Mouse (Mus musculus) kidney, postnatal 0 days (tissue): Measurements from ENCODE around the gene Fbxo28. TPM values are rescaled to one million over a fixed set of nuclear protein-coding genes. Genes with fewer than 3 reads are reported as not detected.

Experiments
- ATAC-seq: fragments of 200-750 bp; cut with Nextera tagmentation; replicated peaks from 2 replicates; pipeline ENCODE4 v1.8.0; 2017; ENCODE audit warnings: low read depth, moderate number of reproducible peaks, moderate TSS enrichment, moderate library complexity; ENCODE audit not compliant: low FRiP score
- DNase-seq: peaks from one replicate; pipeline ENCODE4 v3.0.0-alpha.2; 2016; ENCODE audit warnings: low spot score
- H3K27ac ChIP-seq: fragments of 300-500 bp; sonication (generic); 2 replicates; pipeline ENCODE4 v1.5.1; 2014; ENCODE audit warnings: mild to moderate bottlenecking
- H3K27me3 ChIP-seq: fragments of 300-500 bp; sonication (generic); 2 replicates; pipeline ENCODE4 v1.6.1; 2014; ENCODE audit warnings: low read length, mixed read lengths; ENCODE audit not compliant: insufficient read depth
- H3K36me3 ChIP-seq: fragments of 300-500 bp; sonication (generic); 2 replicates; pipeline ENCODE4 v1.6.1; 2014; ENCODE audit warnings: low read length, mixed read lengths; ENCODE audit not compliant: insufficient read depth
- H3K4me1 ChIP-seq: fragments of 300-500 bp; sonication (generic); replicated peaks from 2 replicates; pipeline ENCODE4 v1.6.1; 2014; ENCODE audit warnings: antibody characterized with exemption, low read length, mixed read lengths; ENCODE audit not compliant: insufficient read depth
- H3K4me2 ChIP-seq: fragments of 300-500 bp; sonication (generic); 2 replicates; pipeline ENCODE4 v1.6.1; 2014; ENCODE audit warnings: mild to moderate bottlenecking, low read length, moderate library complexity, mixed read lengths
- H3K4me3 ChIP-seq: fragments of 300-500 bp; sonication (generic); replicated peaks from 2 replicates; pipeline ENCODE4 v1.5.1; 2014; ENCODE audit warnings: low read depth, low read length
- H3K9ac ChIP-seq: fragments of 300-500 bp; sonication (generic); 2 replicates; pipeline ENCODE4 v1.6.1; 2014; ENCODE audit warnings: low read depth, low read length
- H3K9me3 ChIP-seq: fragments of 300-500 bp; sonication (generic); replicated peaks from 2 replicates; pipeline ENCODE4 v1.6.1; 2016; ENCODE audit warnings: low read length, inconsistent platforms, mixed read lengths
- CTCF ChIP-seq: IDR thresholded peaks from 2 replicates; pipeline ENCODE4 v1.5.1; 2016; ENCODE audit warnings: antibody characterized with exemption, low read depth, mild to moderate bottlenecking, moderate library complexity
- WGBS: fragments of 180-500 bp; shearing (Covaris S2); extraction: QIAGEN DNeasy Blood & Tissue Kit; methylation state at CpG from one replicate; pipeline ENCODE4 v1.1.7; 2014; 5-methylcytosine and 5-hydroxymethylcytosine counted together
- polyA plus RNA-seq: library from polyadenylated mRNA; unstranded; fragments of >200 nt; fragmentation: Nextera tagmentation; extraction: Ambion mirVana; gene quantifications from 2 replicates; pipeline ENCODE4 v1.2.1, GENCODE M21; 2015

Gene Fbxo28
- polyA plus RNA-seq, 1 experiment from 2014 or later, result 17.1 TPM

DNA sequence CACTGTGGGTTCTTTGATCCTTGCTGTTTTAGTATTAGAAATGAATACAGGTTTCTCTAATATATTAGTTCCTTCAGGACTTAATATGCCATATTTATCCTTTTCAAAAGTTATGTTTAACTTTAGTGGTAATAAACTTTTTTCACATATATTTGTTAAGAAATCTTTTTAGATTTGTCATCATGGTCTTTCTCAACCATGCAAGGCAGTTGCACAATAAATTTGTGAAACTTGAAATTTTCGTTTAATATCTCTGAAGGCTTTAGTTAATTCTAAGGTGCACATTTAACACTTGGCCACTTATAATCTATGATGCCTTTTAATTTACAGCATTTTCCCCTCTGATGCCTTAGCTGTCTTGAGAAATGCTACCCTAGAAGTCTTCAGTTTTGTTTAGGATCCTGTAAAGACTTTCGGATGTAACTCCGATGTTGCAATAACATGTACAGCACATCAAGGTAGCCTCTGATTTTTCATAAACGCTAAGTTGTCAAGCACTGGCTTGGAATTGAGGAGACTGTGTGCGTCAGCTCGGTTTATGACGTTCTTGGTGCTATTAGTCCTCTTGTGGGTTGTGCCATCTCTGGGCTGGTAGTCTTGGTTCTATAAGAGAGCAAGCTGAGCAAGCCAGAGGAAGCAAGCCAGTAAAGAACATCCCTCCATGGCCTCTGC, 7.5 kb downstream of the Fbxo28 start:
- Histone ChIP-seq H3K4me3 (no peak overlapping the region), H3K4me2 (no peak overlapping the region), H3K9me3 (no peaks in the 10 kb centered on the region), H3K27ac (no peak overlapping the region), H3K9ac (no peak overlapping the region), H3K4me1 (no peaks in the 10 kb centered on the region), H3K27me3 (no peaks in the 10 kb centered on the region), H3K36me3 (peaks cover 9% of the 10 kb centered on the region; the same call in 1 of the 2 replicates)
- no peak for TF ChIP-seq CTCF
- DNase-seq (no peak), ATAC-seq (no peak)
- 90% methylated on average over 7 of the region's 7 CpGs for WGBS

- 91% methylated on average over 5 of the region's 5 CpGs for WGBS
- ATAC-seq, result no peak
- H3K36me3 ChIP-seq, result peaks cover 12% of the 10 kb centered on the region; the same call in 1 of the 2 replicates
Measured at GRCm38 (mm10) chr1:182332090-182333034, 9.1 kb downstream of the Fbxo28 start.

DNA sequence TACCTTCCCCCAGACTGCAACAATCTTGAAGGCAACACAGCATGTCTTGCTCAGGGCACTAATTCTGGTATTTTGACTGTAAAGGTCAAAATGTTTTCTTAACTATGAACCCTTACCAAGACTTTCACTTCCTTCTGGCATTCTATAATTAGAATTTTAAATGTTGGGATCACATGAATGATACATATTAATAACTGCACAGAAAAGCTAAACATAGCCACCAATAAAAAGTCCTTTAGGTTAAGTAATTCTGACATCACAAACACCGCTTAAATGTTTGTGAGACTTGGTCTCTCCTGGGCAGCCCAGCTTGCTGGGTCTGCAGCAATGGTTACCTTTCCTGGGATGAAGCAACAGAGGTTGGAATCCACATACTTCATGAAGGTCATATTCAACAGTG, 15.5 kb downstream of the Fbxo28 start:
- TF ChIP-seq CTCF, result no peak
- H3K9ac ChIP-seq, result no peak overlapping the region
- no peak overlapping the region for H3K4me3 ChIP-seq
- WGBS, result 94% methylated on average over 1 of the region's 1 CpGs
- no peak for DNase-seq
- no peaks in the 10 kb centered on the region for H3K4me1 ChIP-seq
- no peak overlapping the region for H3K27ac ChIP-seq
- ATAC-seq, result no peak
- no peaks in the 10 kb centered on the region for H3K27me3 ChIP-seq
- H3K9me3 ChIP-seq, result no peaks in the 10 kb centered on the region
- peaks cover 55% of the 10 kb centered on the region for H3K36me3 ChIP-seq
- H3K4me2 ChIP-seq, result no peak overlapping the region

More at GRCm38 (mm10) chr1:182332090-182333034, 9.1 kb downstream of the Fbxo28 start:
- Histone ChIP-seq H3K27ac (no peak overlapping the region), H3K27me3 (no peaks in the 10 kb centered on the region), H3K9me3 (no peaks in the 10 kb centered on the region), H3K4me1 (no peaks in the 10 kb centered on the region), H3K4me3 (no peak overlapping the region), H3K4me2 (no peak overlapping the region), H3K9ac (no peak overlapping the region)
- no peak for TF ChIP-seq CTCF
- DNase-seq, result no peak

GRCm38 (mm10) chr1:182324552-182324951, 16.9 kb downstream of the Fbxo28 start:
- Histone ChIP-seq H3K9me3 (no peaks in the 10 kb centered on the region), H3K4me1 (no peaks in the 10 kb centered on the region), H3K27me3 (no peaks in the 10 kb centered on the region), H3K9ac (no peak overlapping the region), H3K36me3 (peaks cover 56% of the 10 kb centered on the region), H3K4me2 (no peak overlapping the region), H3K27ac (no peak overlapping the region), H3K4me3 (no peak overlapping the region)
- TF ChIP-seq CTCF, result no peak
- WGBS, result 94% methylated on average over 7 of the region's 7 CpGs
- DNase-seq (no peak), ATAC-seq (no peak)

DNA sequence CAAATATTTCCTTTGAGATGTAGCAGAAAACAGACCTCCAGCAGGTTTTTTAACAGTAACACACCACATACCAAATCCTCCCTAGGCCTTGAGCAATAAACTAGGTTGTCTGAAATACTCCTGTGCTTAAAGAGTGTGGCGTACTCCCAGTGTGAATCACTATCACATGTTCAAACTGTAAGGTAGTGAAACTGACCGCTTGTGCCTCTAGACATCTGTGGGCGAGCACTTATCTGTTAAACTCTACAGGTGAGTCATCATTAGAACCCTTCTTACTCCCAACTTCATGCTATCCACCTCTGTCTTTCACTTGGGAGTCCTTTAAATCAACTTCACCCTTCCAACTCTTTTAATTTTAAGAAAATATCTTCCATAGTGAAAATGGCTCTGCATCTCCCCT, 18.3 kb downstream of the Fbxo28 start:
- Histone ChIP-seq H3K36me3 (peaks cover 57% of the 10 kb centered on the region), H3K9ac (no peak overlapping the region), H3K4me3 (no peak overlapping the region), H3K4me2 (no peak overlapping the region), H3K27ac (no peak overlapping the region), H3K9me3 (no peaks in the 10 kb centered on the region), H3K4me1 (no peaks in the 10 kb centered on the region), H3K27me3 (no peaks in the 10 kb centered on the region)
- no peak for TF ChIP-seq CTCF
- ATAC-seq (no peak), DNase-seq (no peak)
- 93% methylated on average over 3 of the region's 3 CpGs for WGBS

DNA sequence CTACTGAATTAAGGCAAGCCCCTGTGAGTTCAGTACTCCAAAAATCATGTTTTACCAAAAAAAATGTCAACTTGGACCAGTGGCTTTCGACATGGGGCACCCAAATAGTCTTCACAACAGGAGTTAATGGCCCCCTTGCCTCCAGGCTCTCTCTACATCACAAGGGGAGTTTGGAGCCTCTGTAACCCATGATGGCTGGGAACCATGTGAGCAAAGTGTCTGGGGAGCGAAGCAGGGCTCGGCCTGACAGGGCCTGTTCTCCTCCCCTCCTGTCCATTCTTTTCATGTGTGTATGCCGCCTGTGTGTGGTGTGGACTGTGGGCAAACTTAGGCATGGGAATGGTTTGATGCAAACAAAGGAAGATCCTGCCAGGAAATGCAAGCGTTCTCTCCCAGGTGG, 27.2 kb downstream of the Fbxo28 start:
- ATAC-seq (no peak), DNase-seq (no peak)
- no peak overlapping the region for H3K9ac ChIP-seq
- no peak overlapping the region for H3K27ac ChIP-seq
- no peak overlapping the region for H3K4me2 ChIP-seq
- H3K27me3 ChIP-seq, result no peaks in the 10 kb centered on the region
- H3K4me1 ChIP-seq, result no peaks in the 10 kb centered on the region
- 97% methylated on average over 5 of the region's 5 CpGs for WGBS
- H3K9me3 ChIP-seq, result no peaks in the 10 kb centered on the region
- peaks cover 40% of the 10 kb centered on the region for H3K36me3 ChIP-seq
- no peak for TF ChIP-seq CTCF
- no peak overlapping the region for H3K4me3 ChIP-seq
